Mouse (Mus musculus) kidney, adult 9 months (tissue): ENCODE data around the gene Rusc2.

Experiments
- DNase-seq: peaks from one replicate; pipeline ENCODE4 v3.0.0; 2022

The Rusc2 gene

GRCm38 (mm10) chr4:43381408-43382154 lies at the start of gene Rusc2:
TSS of gene Rusc2 (plus strand) at chr4:43381979.
- DNase-seq: peak; percentile 88

DNA sequence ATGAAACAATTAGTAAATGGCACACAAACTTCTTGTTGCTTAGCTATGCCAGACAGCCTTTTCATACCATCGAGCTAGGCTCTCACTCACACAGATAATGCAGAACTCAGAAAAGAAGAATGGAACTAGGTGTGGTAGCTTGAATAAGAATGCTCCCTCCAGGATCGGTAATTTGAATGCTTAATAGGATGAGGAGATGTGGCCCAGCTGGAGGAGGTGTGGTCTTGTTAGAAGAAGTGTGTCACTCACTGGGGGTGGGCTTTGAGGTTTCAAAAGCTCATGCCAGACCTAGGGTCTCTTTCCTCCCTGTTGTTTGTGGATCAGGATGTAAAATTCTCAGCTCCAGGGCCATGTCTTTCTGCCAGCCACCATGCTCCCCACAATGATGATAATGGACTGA lies 47.0 kb upstream of the Rusc2 start:
- no peak for DNase-seq

GRCm38 (mm10) chr4:43336176-43336575 lies 45.6 kb upstream of the Rusc2 start:
- DNase-seq: no peak

GRCm38 (mm10) chr4:43340096-43340804 lies 41.5 kb upstream of the Rusc2 start:
- DNase-seq: no peak

- no peak for DNase-seq
These were observed 40.4 kb upstream of the Rusc2 start for GRCm38 (mm10) chr4:43341276-43341891.

DNA sequence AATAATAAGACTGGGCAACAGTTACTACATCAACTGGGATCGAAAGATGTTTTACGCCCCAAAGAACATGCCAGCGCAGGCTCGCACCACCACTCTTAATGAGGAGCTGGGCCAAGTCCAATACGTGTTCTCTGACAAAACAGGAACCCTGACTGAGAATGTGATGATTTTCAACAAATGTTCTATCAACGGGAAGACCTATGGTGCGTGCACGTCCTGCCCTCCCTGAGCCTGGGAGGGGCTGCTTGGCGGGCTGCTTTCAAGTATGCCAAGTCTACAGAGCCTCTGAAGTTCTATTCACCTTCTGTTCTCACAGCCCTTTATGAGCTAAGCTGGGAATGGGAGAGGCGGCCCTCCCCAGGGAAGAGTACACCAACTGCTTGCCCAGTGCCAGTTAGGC lies 39.3 kb upstream of the Rusc2 start:
- no peak for DNase-seq

DNA sequence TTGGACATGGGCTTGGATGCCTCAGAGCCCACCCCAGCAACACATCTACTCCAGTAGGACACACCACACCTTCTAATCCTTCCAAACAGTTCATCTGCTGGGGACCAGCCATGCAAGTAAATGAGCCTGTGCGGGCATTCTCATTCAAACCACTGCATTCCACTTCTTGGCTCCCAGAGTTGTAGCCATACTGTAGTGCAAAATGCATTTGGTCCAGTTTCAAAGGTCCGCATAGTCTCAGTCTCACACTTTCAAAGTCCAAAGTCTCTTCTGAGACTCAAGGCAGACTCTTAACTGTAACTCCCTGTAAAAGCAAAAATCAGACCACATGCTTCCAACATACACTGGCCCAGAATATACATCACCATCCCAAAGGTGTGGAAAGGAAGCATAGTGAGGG lies 36.8 kb upstream of the Rusc2 start:
- DNase-seq: no peak

- DNase-seq: peak; percentile 43
These were observed 32.6 kb upstream of the Rusc2 start for GRCm38 (mm10) chr4:43349206-43349605.

DNA sequence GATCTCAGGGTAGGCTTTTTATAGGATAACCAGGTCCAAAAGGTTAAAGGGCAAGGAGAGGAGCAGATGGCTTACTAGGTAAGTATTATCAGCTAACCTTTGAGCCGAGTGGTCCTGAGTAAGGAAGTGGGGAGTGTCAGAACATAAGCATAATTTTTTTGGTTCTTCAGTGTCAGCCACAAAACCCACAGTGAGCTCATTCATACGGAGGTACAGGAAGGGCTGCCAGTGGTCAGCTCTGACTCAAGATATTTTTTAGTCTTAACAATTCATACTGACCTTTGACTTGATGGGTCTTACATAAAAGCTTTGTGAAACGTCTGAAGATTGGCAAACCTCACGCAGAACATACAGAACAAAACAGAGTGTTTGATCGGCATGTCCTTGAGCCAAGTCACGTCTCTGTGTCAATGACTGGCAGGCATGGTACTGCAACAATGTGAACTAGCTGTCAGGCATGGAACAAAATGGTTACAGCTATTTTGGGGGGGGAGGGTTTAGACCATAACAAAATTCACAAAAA lies 31.7 kb upstream of the Rusc2 start:
- DNase-seq: no peak

DNA sequence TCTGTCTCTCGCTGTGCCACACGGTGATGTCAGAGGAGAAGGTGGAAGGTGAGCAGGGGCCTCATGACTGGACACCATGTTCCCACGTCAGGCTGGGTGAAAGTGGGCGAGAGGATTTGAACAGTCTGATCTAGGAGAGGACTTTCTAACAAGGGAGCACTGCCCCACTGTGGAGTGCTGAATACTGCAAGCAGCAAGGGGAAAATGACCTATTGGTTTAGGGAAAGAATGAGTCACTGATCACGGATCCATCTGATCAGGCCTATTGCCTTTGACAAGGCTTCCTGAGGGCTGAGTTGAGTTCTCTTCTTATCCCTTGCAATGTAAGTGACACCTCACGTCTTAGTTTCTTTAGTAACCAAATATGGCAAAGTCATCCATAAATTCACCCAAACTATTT lies 28.1 kb upstream of the Rusc2 start:
- no peak for DNase-seq

DNA sequence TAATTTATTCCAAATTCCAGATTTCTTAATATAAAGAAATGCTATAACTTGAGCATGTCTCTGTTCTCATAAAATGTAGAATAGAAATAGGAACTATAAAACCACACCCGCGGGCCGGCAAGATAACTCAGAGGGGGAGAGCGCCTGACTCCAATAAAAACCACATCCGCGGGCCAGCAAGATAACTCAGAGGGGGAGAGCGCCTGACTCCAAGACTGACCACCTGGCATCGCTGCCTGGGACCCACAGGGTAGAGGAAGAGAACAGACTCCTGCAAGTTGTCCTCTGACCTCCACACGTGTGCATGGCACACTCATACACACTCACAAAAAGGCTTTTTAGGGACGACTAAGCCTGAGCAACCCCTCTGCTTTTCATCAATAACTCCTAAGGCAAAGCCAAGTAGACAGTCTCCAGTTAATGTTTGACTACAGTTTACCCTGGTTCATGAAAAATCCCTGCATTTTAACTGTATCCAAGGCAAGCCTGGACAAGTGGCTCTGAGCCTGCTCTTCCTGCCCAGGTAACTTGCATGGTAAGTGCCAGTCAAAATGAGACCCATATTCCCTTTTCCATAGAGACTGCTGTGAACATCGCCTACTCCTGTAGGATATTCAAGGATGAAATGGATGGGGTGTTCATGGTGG lies 16.7 kb upstream of the Rusc2 start:
- DNase-seq: peak; percentile 60

DNA sequence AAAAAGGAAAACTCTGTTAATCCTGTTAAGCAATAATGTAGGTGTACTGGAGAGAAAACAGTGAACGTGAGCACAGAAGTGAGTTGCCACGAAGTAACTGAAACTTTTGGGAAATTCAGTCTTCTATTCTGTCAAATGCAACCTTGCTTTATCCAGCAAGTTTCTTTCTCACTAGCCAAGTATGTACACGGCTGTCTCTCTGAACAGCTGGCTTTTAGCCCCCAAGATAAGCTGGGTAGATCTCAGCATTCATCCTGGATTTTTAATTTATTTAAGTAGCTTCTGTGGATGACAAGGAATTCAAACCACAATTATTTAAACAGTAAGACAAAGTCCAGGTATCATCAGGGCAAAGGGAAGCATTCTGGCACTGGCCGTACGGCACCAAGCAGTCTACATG lies 14.5 kb upstream of the Rusc2 start:
- no peak for DNase-seq

- no peak for DNase-seq
These were observed 14.0 kb upstream of the Rusc2 start for GRCm38 (mm10) chr4:43367787-43368186.

DNA sequence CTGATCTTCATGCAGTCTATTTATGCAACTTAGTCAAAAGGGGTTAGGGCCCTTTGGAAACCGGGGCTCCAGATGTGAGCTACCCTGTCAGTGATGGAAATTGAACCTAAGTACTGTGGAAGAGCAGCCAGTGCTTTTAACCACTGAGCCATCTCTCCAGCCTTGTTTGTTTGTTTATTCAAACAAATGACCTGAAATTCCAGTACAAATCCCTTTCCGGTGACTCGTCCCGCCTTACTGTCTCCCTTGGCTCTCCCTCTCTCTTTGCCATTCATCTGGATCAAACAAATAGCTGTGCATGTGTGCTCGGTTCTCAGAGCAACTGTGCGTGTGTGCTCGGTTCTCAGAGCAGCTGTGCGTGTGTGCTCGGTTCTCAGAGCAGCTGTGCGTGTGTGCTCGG lies 10.4 kb upstream of the Rusc2 start:
- no peak for DNase-seq

GRCm38 (mm10) chr4:43372155-43372554 lies 9.6 kb upstream of the Rusc2 start:
- peak; percentile 82 for DNase-seq

- no peak for DNase-seq
These were observed 7.5 kb upstream of the Rusc2 start for GRCm38 (mm10) chr4:43374266-43374665.

- DNase-seq: no peak
These were observed 2.2 kb upstream of the Rusc2 start for GRCm38 (mm10) chr4:43379601-43380000.

GRCm38 (mm10) chr4:43380951-43381350 lies 828 bp upstream of the Rusc2 start:
- no peak for DNase-seq

- DNase-seq: no peak
These were observed 609 bp downstream of the Rusc2 start for GRCm38 (mm10) chr4:43382155-43383020.

DNA sequence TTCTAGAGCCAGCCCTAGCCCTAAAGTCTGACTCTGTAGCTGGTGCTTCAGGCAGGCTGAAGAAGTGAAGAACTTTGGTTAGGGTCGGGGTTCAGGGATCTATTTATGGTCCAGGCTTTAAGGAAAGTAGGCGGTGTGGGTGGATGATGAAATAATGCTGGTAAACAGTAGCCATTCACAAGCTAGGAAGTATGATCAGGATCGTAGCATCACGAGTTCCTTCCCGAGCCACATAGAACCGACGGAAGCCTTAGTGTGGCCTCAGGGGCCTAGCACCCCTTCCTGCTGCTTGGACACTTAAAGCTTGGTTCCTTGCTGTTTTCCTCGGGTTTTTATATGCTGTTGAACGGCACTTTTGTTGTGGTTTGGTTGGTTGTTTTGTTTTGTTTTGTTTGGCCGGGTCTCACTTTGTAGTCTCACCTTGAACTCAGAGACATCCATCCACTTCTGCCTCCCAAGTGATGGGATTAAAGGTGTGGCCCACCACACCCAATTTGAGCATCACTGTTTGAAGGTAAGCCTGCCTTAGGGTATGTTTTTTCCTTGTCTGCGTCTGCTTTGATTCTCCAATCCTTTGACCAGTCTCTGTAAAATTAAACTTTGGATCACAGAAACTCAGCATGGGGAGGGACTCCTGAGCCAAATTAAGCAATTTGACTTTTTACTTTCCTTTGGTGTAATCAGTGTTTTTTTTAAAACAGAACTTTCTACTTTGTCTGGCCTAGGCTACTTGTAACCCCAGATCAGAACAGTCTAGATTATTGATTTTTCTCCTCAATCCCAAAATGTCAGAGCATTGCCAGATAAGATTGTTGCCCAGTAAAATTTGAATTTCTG lies 1.7 kb downstream of the Rusc2 start:
- no peak for DNase-seq

- DNase-seq: no peak
These were observed 2.3 kb downstream of the Rusc2 start for GRCm38 (mm10) chr4:43384083-43384460.
